Mouse (Mus musculus): ENCODE results near the gene Efcab8.
"Not testable (repeated sequence)": the region's sequence is repeated elsewhere in the genome, so short reads cannot be mapped to it uniquely, and the experiment has no call there.

Gene Efcab8

GRCm38 (mm10) chr2:153822005-153822543 lies 42.3 kb downstream of the Efcab8 start:
- in situ Hi-C loops (cut with MboI; ENCODE audit: unreplicated experiment in 2 of 2) = no loop called here

- in situ Hi-C loops (cut with MboI; ENCODE audit: unreplicated experiment in 2 of 2) = no loop called here
Observed at GRCm38 (mm10) chr2:153824593-153824992, 44.9 kb downstream of the Efcab8 start.

- in situ Hi-C loops (cut with MboI; ENCODE audit: unreplicated experiment in 2 of 2) = not testable (repeated sequence)
Observed at GRCm38 (mm10) chr2:153825900-153826299, 46.2 kb downstream of the Efcab8 start.

GRCm38 (mm10) chr2:153827171-153827830 lies 47.6 kb downstream of the Efcab8 start:
- in situ Hi-C loops (cut with MboI; ENCODE audit: unreplicated experiment in 2 of 2) = no loop called here

- in situ Hi-C loops (cut with MboI; ENCODE audit: unreplicated experiment in 2 of 2) = no loop called here
Observed at GRCm38 (mm10) chr2:153828704-153829103, 49.0 kb downstream of the Efcab8 start.

- in situ Hi-C loops (cut with MboI; ENCODE audit: unreplicated experiment in 2 of 2) = no loop called here
Observed at GRCm38 (mm10) chr2:153833291-153833690, 53.6 kb downstream of the Efcab8 start.

GRCm38 (mm10) chr2:153842854-153843253 lies 63.1 kb downstream of the Efcab8 start:
- in situ Hi-C loops (cut with MboI; ENCODE audit: unreplicated experiment in 2 of 2) = no loop called here

- in situ Hi-C loops (cut with MboI; ENCODE audit: unreplicated experiment in 2 of 2) = no loop called here
Observed at GRCm38 (mm10) chr2:153848389-153848788, 68.7 kb downstream of the Efcab8 start.

GRCm38 (mm10) chr2:153850351-153851029 lies 70.8 kb downstream of the Efcab8 start:
- in situ Hi-C loops (cut with MboI; ENCODE audit: unreplicated experiment in 2 of 2) = no loop called here

- in situ Hi-C loops (cut with MboI; ENCODE audit: unreplicated experiment in 2 of 2) = no loop called here
Observed at GRCm38 (mm10) chr2:153851030-153851360, 71.3 kb downstream of the Efcab8 start.

- in situ Hi-C loops (cut with MboI; ENCODE audit: unreplicated experiment in 2 of 2) = no loop called here
Observed at GRCm38 (mm10) chr2:153853544-153853943, 73.8 kb downstream of the Efcab8 start.

- in situ Hi-C loops (cut with MboI; ENCODE audit: unreplicated experiment in 2 of 2) = no loop called here
Observed at GRCm38 (mm10) chr2:153859581-153859980, 79.8 kb downstream of the Efcab8 start.

- in situ Hi-C loops (cut with MboI; ENCODE audit: unreplicated experiment in 2 of 2) = no loop called here
Observed at GRCm38 (mm10) chr2:153860315-153860714, 80.6 kb downstream of the Efcab8 start.

- in situ Hi-C loops (cut with MboI; ENCODE audit: unreplicated experiment in 2 of 2) = no loop called here
Observed at GRCm38 (mm10) chr2:153860715-153861114, 81.0 kb downstream of the Efcab8 start.

- in situ Hi-C loops (cut with MboI; ENCODE audit: unreplicated experiment in 2 of 2) = no loop called here
Observed at GRCm38 (mm10) chr2:153861960-153862359, 82.2 kb downstream of the Efcab8 start.

- in situ Hi-C loops (cut with MboI; ENCODE audit: unreplicated experiment in 2 of 2) = no loop called here
Observed at GRCm38 (mm10) chr2:153870984-153871383, 91.3 kb downstream of the Efcab8 start, which contains the start of gene Sun5. Gene Sun5, minus strand, starts transcription at chr2:153871084.

- in situ Hi-C loops (cut with MboI; ENCODE audit: unreplicated experiment in 2 of 2) = no loop called here
Observed at GRCm38 (mm10) chr2:153874745-153875144, 95.0 kb downstream of the Efcab8 start, which contains the start of gene Bpifb2. Gene Bpifb2, plus strand, starts transcription at chr2:153875045.
